Mouse (Mus musculus): ENCODE data around the gene Pcgf3. TPM values are rescaled to one million over a fixed set of nuclear protein-coding genes. Genes with fewer than 3 reads are reported as not detected.
A peak's percentile ranks its signal among the peaks of the same experiment; 100 is the strongest.

The Pcgf3 gene
- polyA plus RNA-seq (2015; fragmentation: Nextera tagmentation; extraction: Ambion mirVana) = 9.3 and 10.2 TPM in 2 replicates

DNA sequence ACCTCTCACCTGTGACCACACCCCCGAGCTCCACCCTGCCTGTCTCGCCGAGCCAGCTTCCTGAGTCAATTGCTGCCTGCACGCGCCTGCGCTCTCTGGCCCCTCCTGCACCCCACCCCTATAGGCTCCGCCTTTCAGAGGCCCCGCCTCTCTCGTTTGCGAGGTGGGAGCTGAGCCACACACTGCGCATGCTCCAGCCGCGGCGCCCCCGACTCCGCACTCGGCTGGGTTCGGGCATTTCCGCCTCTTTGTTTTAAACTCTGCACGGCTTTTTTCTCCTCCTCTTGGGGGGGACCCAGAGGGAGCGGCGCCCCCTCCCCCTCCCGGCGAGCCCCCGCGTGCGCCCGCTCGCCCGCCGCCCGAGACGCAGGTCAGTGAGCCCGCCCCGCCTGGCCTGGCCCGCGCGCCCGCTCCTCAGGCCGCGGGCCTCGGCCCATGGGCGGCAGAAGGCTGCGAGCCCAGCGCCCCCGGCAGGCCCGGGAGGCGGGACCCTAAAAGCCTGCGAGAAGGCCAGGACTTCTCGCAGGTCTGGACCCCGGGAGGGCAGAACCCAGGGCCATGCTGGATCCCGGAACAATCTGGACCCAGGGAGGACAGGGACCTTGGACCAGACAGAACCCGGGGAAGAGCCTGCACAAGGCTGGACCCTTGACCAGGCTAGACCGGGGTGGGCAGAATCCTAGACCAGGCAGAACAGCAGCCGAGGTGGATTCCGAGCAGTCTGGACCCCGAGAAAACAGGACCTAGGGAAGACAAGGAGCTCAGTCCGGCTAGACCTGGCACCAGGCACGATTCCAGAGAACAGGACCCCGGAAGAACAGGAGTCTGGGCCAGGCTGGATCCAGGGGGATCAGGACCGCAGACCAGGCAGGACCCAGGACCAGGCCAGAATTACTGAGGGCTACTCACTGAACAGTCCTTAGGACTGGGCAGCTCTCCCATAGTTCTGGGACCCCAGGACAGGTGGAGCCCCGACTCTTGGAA, at the start of gene Pcgf3:
Pcgf3 (plus strand) TSS at position 151 of the 984 bp plus-strand sequence.
- peak within 1 kb of the TSS; percentile 90 for H3K4me3 ChIP-seq (ENCODE audit: low read depth, low read length)
- H3K27ac ChIP-seq (ENCODE audit: low read depth, low read length) = peak within 1 kb of the TSS; percentile 74
- no peaks in the 10 kb centered on the region for H3K9me3 ChIP-seq (ENCODE audit: control insufficient read depth)
- no peaks in the 10 kb centered on the region for H3K36me3 ChIP-seq (ENCODE audit: control insufficient read depth, insufficient read depth)
- 2% methylated on average over 60 of the region's 62 CpGs for WGBS
- TF ChIP-seq CTCF (IDR thresholded peaks at IDR 0.05; ENCODE audit: low read depth) = no peak
- no peaks in the 10 kb centered on the region for H3K27me3 ChIP-seq (replicated peaks; ENCODE audit: control insufficient read depth, insufficient read depth, low read length)
- ATAC-seq = peak; percentile 95
- H3K4me2 ChIP-seq (replicated peaks; ENCODE audit: low read depth) = peak within 1 kb of the TSS; percentile 77
- peaks cover 14% of the 10 kb centered on the region; the same call in 1 of the 2 replicates for H3K4me1 ChIP-seq (replicated peaks; ENCODE audit: control insufficient read depth, insufficient read depth, low read length)
- peak within 1 kb of the TSS; percentile 100 for H3K9ac ChIP-seq (ENCODE audit: low read depth, low read length)

GRCm38 (mm10) chr5:108414711-108415110, 46.3 kb upstream of the Pcgf3 start:
- no peaks in the 10 kb centered on the region for H3K27me3 ChIP-seq (replicated peaks; ENCODE audit: control insufficient read depth, insufficient read depth, low read length)
- H3K4me2 ChIP-seq (replicated peaks; ENCODE audit: low read depth) = no peak overlapping the region
- TF ChIP-seq CTCF (IDR thresholded peaks at IDR 0.05; ENCODE audit: low read depth) = no peak
- 66% methylated on average over 2 of the region's 2 CpGs for WGBS
- no peaks in the 10 kb centered on the region for H3K36me3 ChIP-seq (ENCODE audit: control insufficient read depth, insufficient read depth)
- H3K4me1 ChIP-seq (replicated peaks; ENCODE audit: control insufficient read depth, insufficient read depth, low read length) = no peaks in the 10 kb centered on the region
- H3K27ac ChIP-seq (ENCODE audit: low read depth, low read length) = no peak overlapping the region
- no peak overlapping the region for H3K4me3 ChIP-seq (ENCODE audit: low read depth, low read length)
- H3K9ac ChIP-seq (ENCODE audit: low read depth, low read length) = no peak overlapping the region
- H3K9me3 ChIP-seq (ENCODE audit: control insufficient read depth) = no peaks in the 10 kb centered on the region
- no peak for ATAC-seq

DNA sequence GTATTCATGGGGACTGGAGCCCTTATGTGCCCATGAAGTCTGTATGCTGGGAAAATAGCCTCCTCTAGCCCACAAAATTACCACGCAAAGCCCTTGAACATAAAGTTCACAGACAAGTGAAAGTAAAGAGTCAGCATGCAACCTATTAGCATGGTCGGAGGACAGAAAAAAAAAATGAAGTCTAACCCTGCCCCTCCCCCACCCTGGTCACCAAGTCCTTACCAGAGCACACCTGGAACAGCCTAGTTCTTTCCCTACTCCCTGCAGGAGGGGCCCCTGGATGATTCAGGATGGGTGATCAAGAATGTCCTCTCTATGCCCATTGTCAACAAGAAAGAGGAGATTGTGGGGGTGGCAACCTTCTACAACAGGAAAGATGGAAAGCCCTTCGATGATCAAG, 38.3 kb upstream of the Pcgf3 start:
- no peak for TF ChIP-seq CTCF (IDR thresholded peaks at IDR 0.05; ENCODE audit: low read depth)
- Histone ChIP-seq H3K9ac (ENCODE audit: low read depth, low read length) (no peak overlapping the region), H3K27ac (ENCODE audit: low read depth, low read length) (no peak overlapping the region), H3K4me2 (replicated peaks; ENCODE audit: low read depth) (no peak overlapping the region; the same call in 1 of the 2 replicates), H3K9me3 (ENCODE audit: control insufficient read depth) (no peaks in the 10 kb centered on the region), H3K4me3 (ENCODE audit: low read depth, low read length) (no peak overlapping the region), H3K4me1 (replicated peaks; ENCODE audit: control insufficient read depth, insufficient read depth, low read length) (no peaks in the 10 kb centered on the region; the same call in 1 of the 2 replicates), H3K27me3 (replicated peaks; ENCODE audit: control insufficient read depth, insufficient read depth, low read length) (no peaks in the 10 kb centered on the region), H3K36me3 (ENCODE audit: control insufficient read depth, insufficient read depth) (no peaks in the 10 kb centered on the region)
- peak; percentile 45; the same call in 1 of the 2 replicates for ATAC-seq
- WGBS = 64% methylated on average over 3 of the region's 3 CpGs

DNA sequence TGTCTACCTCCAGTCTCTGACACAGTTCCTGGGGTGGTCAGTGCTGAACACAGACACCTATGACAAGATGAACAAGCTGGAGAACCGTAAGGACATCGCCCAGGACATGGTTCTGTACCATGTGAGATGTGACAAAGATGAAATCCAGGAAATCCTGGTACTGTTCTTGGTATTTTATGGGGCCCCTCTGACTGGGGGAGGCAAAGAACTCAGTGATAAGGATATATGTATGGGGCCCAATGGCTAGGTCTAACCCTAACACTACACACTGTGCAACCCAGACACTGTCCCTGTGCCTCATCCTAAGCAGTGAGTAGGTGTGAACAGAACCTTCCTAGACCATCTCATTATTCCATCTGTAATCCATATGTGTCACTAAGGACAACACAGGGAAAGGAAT, 37.6 kb upstream of the Pcgf3 start:
- no peaks in the 10 kb centered on the region for H3K27me3 ChIP-seq (replicated peaks; ENCODE audit: control insufficient read depth, insufficient read depth, low read length)
- no peaks in the 10 kb centered on the region for H3K36me3 ChIP-seq (ENCODE audit: control insufficient read depth, insufficient read depth)
- H3K4me1 ChIP-seq (replicated peaks; ENCODE audit: control insufficient read depth, insufficient read depth, low read length) = no peaks in the 10 kb centered on the region; the same call in 1 of the 2 replicates
- no peak overlapping the region for H3K9ac ChIP-seq (ENCODE audit: low read depth, low read length)
- TF ChIP-seq CTCF (IDR thresholded peaks at IDR 0.05; ENCODE audit: low read depth) = no peak
- H3K27ac ChIP-seq (ENCODE audit: low read depth, low read length) = no peak overlapping the region
- no peak overlapping the region for H3K4me3 ChIP-seq (ENCODE audit: low read depth, low read length)
- 84% methylated on average over 2 of the region's 2 CpGs for WGBS
- no peak overlapping the region for H3K4me2 ChIP-seq (replicated peaks; ENCODE audit: low read depth)
- ATAC-seq = no peak
- no peaks in the 10 kb centered on the region for H3K9me3 ChIP-seq (ENCODE audit: control insufficient read depth)

GRCm38 (mm10) chr5:108427186-108427585, 33.8 kb upstream of the Pcgf3 start:
- ATAC-seq = no peak
- H3K9ac ChIP-seq (ENCODE audit: low read depth, low read length) = no peak overlapping the region
- H3K27me3 ChIP-seq (replicated peaks; ENCODE audit: control insufficient read depth, insufficient read depth, low read length) = no peaks in the 10 kb centered on the region
- H3K4me2 ChIP-seq (replicated peaks; ENCODE audit: low read depth) = no peak overlapping the region
- TF ChIP-seq CTCF (IDR thresholded peaks at IDR 0.05; ENCODE audit: low read depth) = peak; percentile 91
- no peak overlapping the region for H3K27ac ChIP-seq (ENCODE audit: low read depth, low read length)
- peaks cover 15% of the 10 kb centered on the region for H3K36me3 ChIP-seq (ENCODE audit: control insufficient read depth, insufficient read depth)
- no peaks in the 10 kb centered on the region for H3K9me3 ChIP-seq (ENCODE audit: control insufficient read depth)
- H3K4me3 ChIP-seq (ENCODE audit: low read depth, low read length) = no peak overlapping the region
- WGBS = 50% methylated on average over 1 of the region's 1 CpGs
- H3K4me1 ChIP-seq (replicated peaks; ENCODE audit: control insufficient read depth, insufficient read depth, low read length) = no peaks in the 10 kb centered on the region; the same call in 1 of the 2 replicates

DNA sequence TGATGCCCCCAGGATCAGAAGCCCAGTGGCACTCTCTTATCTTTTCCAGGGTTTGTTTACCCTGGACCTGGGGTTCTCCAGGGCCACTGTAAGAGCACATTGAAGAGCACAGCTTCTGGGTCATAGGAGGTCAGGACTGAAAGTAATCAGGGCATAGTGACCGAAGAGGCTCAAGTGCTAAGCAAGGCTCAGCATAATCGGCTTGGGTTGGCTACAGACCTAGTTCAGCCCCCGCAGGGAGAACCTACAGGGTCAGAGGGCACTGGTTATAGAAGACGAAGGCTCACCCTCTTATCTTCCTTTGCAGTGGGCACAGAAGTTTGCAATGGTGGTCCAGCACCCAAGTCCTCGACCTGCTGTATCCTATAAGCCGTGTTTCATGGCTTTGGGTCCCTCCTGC, 29.8 kb upstream of the Pcgf3 start:
- TF ChIP-seq CTCF (IDR thresholded peaks at IDR 0.05; ENCODE audit: low read depth) = no peak
- no peak overlapping the region for H3K9ac ChIP-seq (ENCODE audit: low read depth, low read length)
- H3K27ac ChIP-seq (ENCODE audit: low read depth, low read length) = no peak overlapping the region
- WGBS = 86% methylated on average over 6 of the region's 6 CpGs
- H3K4me1 ChIP-seq (replicated peaks; ENCODE audit: control insufficient read depth, insufficient read depth, low read length) = no peaks in the 10 kb centered on the region
- no peak overlapping the region for H3K4me2 ChIP-seq (replicated peaks; ENCODE audit: low read depth)
- H3K27me3 ChIP-seq (replicated peaks; ENCODE audit: control insufficient read depth, insufficient read depth, low read length) = no peaks in the 10 kb centered on the region
- H3K4me3 ChIP-seq (ENCODE audit: low read depth, low read length) = no peak overlapping the region
- H3K9me3 ChIP-seq (ENCODE audit: control insufficient read depth) = no peaks in the 10 kb centered on the region
- no peak for ATAC-seq
- peaks cover 23% of the 10 kb centered on the region for H3K36me3 ChIP-seq (ENCODE audit: control insufficient read depth, insufficient read depth)
